15 mouse cellular contexts compared by ENCODE assay signal in genomic region chr7:128058576-128058975, GRCm38 (mm10). TPM values are rescaled to one million over a fixed set of nuclear protein-coding genes. Genes with fewer than 3 reads are reported as not detected.
DNase-seq lines count a peak whose midpoint lies in the region; ATAC-seq and TF ChIP-seq lines count a peak whose summit lies in the region.
"Had no signal": no experiment of that assay in that cellular context is flagged by ENCODE, and none has a peak within 500 bp of the region (broad histone marks: within the 10 kb centered on the region; RNA-seq: fewer than 3 reads in every experiment).

No protein-coding gene starts in this region.

- no peak for DNase-seq in limb, embryonic 10.5 days (ENCODE audit: low spot score)
- peak; percentile 76 to 83 for DNase-seq in thymus, postnatal 10 days (ENCODE audit: low spot score in 2 of 2)
- no peak for DNase-seq in kidney, postnatal 14 days
- DNase-seq: adrenal gland, adult 2 months; cerebellum, postnatal 14 days had no signal

- TF ChIP-seq CTCF in bone marrow, adult 2 months (IDR thresholded peaks at IDR 0.05; ENCODE audit: control insufficient read depth, insufficient read depth, low read length): no peak

- no peaks in the 10 kb centered on the region for H3K9me3 ChIP-seq in limb, embryonic 15.5 days
- H3K9me3 ChIP-seq in limb, embryonic 10.5 days (replicated peaks): no peaks in the 10 kb centered on the region
- no peaks in the 10 kb centered on the region for H3K9me3 ChIP-seq in kidney, embryonic 16.5 days (ENCODE audit: low read length)
- H3K9me3 ChIP-seq: embryonic facial prominence, embryonic 15.5 days; forebrain, embryonic 15.5 days had no signal

- H3K79me2 ChIP-seq in macrophage (ENCODE audit: inconsistent target): no peaks in the 10 kb centered on the region

- ATAC-seq in limb, embryonic 15.5 days (ENCODE audit: insufficient number of reproducible peaks, low FRiP score, low TSS enrichment, low read depth): 0 out of 2 replicates have a peak, but pooled peaks have one; percentile 14
- ATAC-seq in kidney, embryonic 16.5 days (ENCODE audit: low FRiP score, low TSS enrichment): no peak
- ATAC-seq: forebrain, embryonic 15.5 days; Patski had no signal

- no peaks in the 10 kb centered on the region for H3K4me1 ChIP-seq in limb, embryonic 15.5 days
- H3K4me1 ChIP-seq in limb, embryonic 10.5 days: 0 out of 2 replicates have a peak, but pooled peaks cover 2% of the 10 kb centered on the region
- peaks cover 8% of the 10 kb centered on the region for H3K4me1 ChIP-seq in bone marrow, adult 2 months (ENCODE audit: control insufficient read depth, insufficient read depth, low read length)
- no peaks in the 10 kb centered on the region for H3K4me1 ChIP-seq in kidney, embryonic 16.5 days (ENCODE audit: insufficient read depth, low read length)
- H3K4me1 ChIP-seq: embryonic facial prominence, embryonic 15.5 days; forebrain, embryonic 15.5 days had no signal

- no peaks in the 10 kb centered on the region for H3K36me3 ChIP-seq in limb, embryonic 15.5 days
- no peaks in the 10 kb centered on the region for H3K36me3 ChIP-seq in limb, embryonic 10.5 days
- H3K36me3 ChIP-seq in macrophage (ENCODE audit: inconsistent target): no peaks in the 10 kb centered on the region
- H3K36me3 ChIP-seq in kidney, embryonic 16.5 days (ENCODE audit: insufficient read depth, low read length): no peaks in the 10 kb centered on the region
- H3K36me3 ChIP-seq: embryonic facial prominence, embryonic 15.5 days; forebrain, embryonic 15.5 days had no signal

- TF ChIP-seq POLR2A in bone marrow, adult 2 months (IDR thresholded peaks at IDR 0.05; ENCODE audit: borderline replicate concordance, control insufficient read depth, low read depth, low read length): peak; percentile 49; the same call in 1 of the 2 replicates

- no peak overlapping the region for H3K27ac ChIP-seq in limb, embryonic 15.5 days
- no peak overlapping the region for H3K27ac ChIP-seq in limb, embryonic 10.5 days
- H3K27ac ChIP-seq in bone marrow, adult 2 months (ENCODE audit: control insufficient read depth, insufficient read depth, low read depth, low read length, poor library complexity): peak overlapping the region; percentile 87
- H3K27ac ChIP-seq in macrophage: peak overlapping the region; percentile 68
- H3K27ac ChIP-seq in kidney, embryonic 16.5 days (ENCODE audit: low read length): no peak overlapping the region
- H3K27ac ChIP-seq: embryonic facial prominence, embryonic 15.5 days; forebrain, embryonic 15.5 days; heart, adult 2 months had no signal

- H3K27me3 ChIP-seq in limb, embryonic 15.5 days: no peaks in the 10 kb centered on the region
- no peaks in the 10 kb centered on the region for H3K27me3 ChIP-seq in limb, embryonic 10.5 days (ENCODE audit: low read depth, poor library complexity, severe bottlenecking)
- H3K27me3 ChIP-seq in kidney, embryonic 16.5 days (ENCODE audit: insufficient read depth, low read length): no peaks in the 10 kb centered on the region
- H3K27me3 ChIP-seq: embryonic facial prominence, embryonic 15.5 days; forebrain, embryonic 15.5 days; Patski had no signal

- no peak overlapping the region for H3K4me2 ChIP-seq in limb, embryonic 15.5 days
- H3K4me2 ChIP-seq in kidney, embryonic 16.5 days (replicated peaks; ENCODE audit: low read depth, low read length): no peak overlapping the region
- H3K4me2 ChIP-seq: embryonic facial prominence, embryonic 15.5 days; forebrain, embryonic 15.5 days; liver, embryonic 11.5 days had no signal

- no peak overlapping the region for H3K9ac ChIP-seq in limb, embryonic 15.5 days
- H3K9ac ChIP-seq in kidney, embryonic 16.5 days (replicated peaks; ENCODE audit: low read length): no peak overlapping the region
- H3K9ac ChIP-seq: embryonic facial prominence, embryonic 15.5 days; forebrain, embryonic 15.5 days had no signal

- H3K4me3 ChIP-seq in limb, embryonic 15.5 days: no peak overlapping the region
- H3K4me3 ChIP-seq in limb, embryonic 10.5 days: no peak overlapping the region
- H3K4me3 ChIP-seq in bone marrow, adult 2 months (replicated peaks; ENCODE audit: control insufficient read depth, low read depth, low read length): no peak overlapping the region
- H3K4me3 ChIP-seq in macrophage (ENCODE audit: inconsistent target): no peak overlapping the region
- no peak overlapping the region for H3K4me3 ChIP-seq in kidney, embryonic 16.5 days (ENCODE audit: low read length)
- H3K4me3 ChIP-seq: embryonic facial prominence, embryonic 15.5 days; forebrain, embryonic 15.5 days; heart, adult 2 months had no signal

- WGBS in limb, embryonic 15.5 days: 69% methylated on average over 7 of the region's 7 CpGs
- WGBS in limb, embryonic 10.5 days: 74% methylated on average over 7 of the region's 7 CpGs
- 4% methylated on average over 7 of the region's 7 CpGs for WGBS in bone marrow, adult 2 months
- 3% methylated on average over 7 of the region's 7 CpGs for WGBS in macrophage (ENCODE audit: missing documents)
- 71% methylated on average over 7 of the region's 7 CpGs for WGBS in kidney, embryonic 16.5 days

RNA-seq across cellular contexts. Expression of gene Itgam, which starts 3.9 kb away (rescaled TPM):
- 2.1 and 2.3 TPM in 2 replicates for polyA plus RNA-seq in limb, embryonic 15.5 days (2015; fragmentation: Nextera tagmentation; extraction: Ambion mirVana)
- 0.28 and 0.40 TPM in 2 replicates for polyA plus RNA-seq in limb, embryonic 10.5 days (2016; fragmentation: Nextera tagmentation; extraction: Ambion mirVana)
- 15.4 and 60.8 TPM in 2 replicates for polyA plus RNA-seq in bone marrow, adult 2 months (2011; ENCODE audit: insufficient read depth, insufficient read length, low replicate concordance, missing spikeins)
- 100 to 1,000 TPM in 9 of 26 experiments, 10 to 100 TPM in 17; 12.4 to 206 (median 88.6) TPM for total RNA-seq in macrophage (2018; cell fraction: chromatin; rRNA removed)
- total RNA-seq in macrophage (2018; cell fraction: cytosol; rRNA removed): 100 to 1,000 TPM in 13 of 26 experiments, 10 to 100 TPM in 13; 60.7 to 159 (median 99.7) TPM
- total RNA-seq in macrophage (2018; cell fraction: nucleus; rRNA removed): 100 to 1,000 TPM in 25 of 26 experiments, 10 to 100 TPM in 1; 39.2 to 519 (median 212) TPM
- 101 to 216 TPM (median 128 TPM) in 3 replicates for polyA plus RNA-seq in macrophage (2018)
- 0.80 and 1.0 TPM in 2 replicates for polyA plus RNA-seq in kidney, embryonic 16.5 days (2015; fragmentation: Nextera tagmentation; extraction: Ambion mirVana)
- polyA plus RNA-seq: Patski had no signal

RNA-seq across cellular contexts. Expression of gene Gm49368, which starts 3.9 kb away (rescaled TPM):
- polyA plus RNA-seq in limb, embryonic 15.5 days (2015; fragmentation: Nextera tagmentation; extraction: Ambion mirVana): not detected in 2 replicates
- polyA plus RNA-seq in limb, embryonic 10.5 days (2016; fragmentation: Nextera tagmentation; extraction: Ambion mirVana): not detected in 2 replicates
- 8.2 and 16.7 TPM in 2 replicates for polyA plus RNA-seq in bone marrow, adult 2 months (2011; ENCODE audit: insufficient read depth, insufficient read length, low replicate concordance, missing spikeins)
- 1 to 10 TPM in 14 of 26 experiments, under 1 TPM in 6, not detected in 6; 0.18 to 5.5 (median 1.8) TPM for total RNA-seq in macrophage (2018; cell fraction: chromatin; rRNA removed)
- 1 to 10 TPM in 22 of 26 experiments, under 1 TPM in 4; 0.33 to 4.3 (median 1.5) TPM for total RNA-seq in macrophage (2018; cell fraction: cytosol; rRNA removed)
- total RNA-seq in macrophage (2018; cell fraction: nucleus; rRNA removed): 1 to 10 TPM in 20 of 26 experiments, under 1 TPM in 2, not detected in 4; 0.15 to 8.6 (median 4.3) TPM
- polyA plus RNA-seq in macrophage (2018): 1.0 to 2.2 TPM (median 1.6 TPM) in 3 replicates
- polyA plus RNA-seq in kidney, embryonic 16.5 days (2015; fragmentation: Nextera tagmentation; extraction: Ambion mirVana): not detected in 2 replicates
- total RNA-seq: adrenal gland, adult 2 months; heart, postnatal 25 days had no signal
- polyA plus RNA-seq: adrenal gland, adult 2 months; embryonic facial prominence, embryonic 15.5 days; forebrain, embryonic 15.5 days; heart, adult 2 months; liver, embryonic 11.5 days; Patski had no signal

RNA-seq across cellular contexts. Expression of gene Trim72, which starts 54.8 kb away (rescaled TPM):
- polyA plus RNA-seq in limb, embryonic 15.5 days (2015; fragmentation: Nextera tagmentation; extraction: Ambion mirVana): 3.1 and 8.4 TPM in 2 replicates
- polyA plus RNA-seq in limb, embryonic 10.5 days (2016; fragmentation: Nextera tagmentation; extraction: Ambion mirVana): not detected in 2 replicates
- polyA plus RNA-seq in bone marrow, adult 2 months (2011; ENCODE audit: insufficient read depth, insufficient read length, low replicate concordance, missing spikeins): 0.45 and 1.1 TPM in 2 replicates
- total RNA-seq in macrophage (2018; cell fraction: chromatin; rRNA removed): under 1 TPM in 10 of 26 experiments, not detected in 16; 0.29 to 0.79 (median 0.52) TPM
- not detected for total RNA-seq in macrophage (2018; cell fraction: cytosol; rRNA removed)
- 1 to 10 TPM in 2 of 26 experiments, under 1 TPM in 6, not detected in 18; 0.29 to 3.8 (median 0.40) TPM for total RNA-seq in macrophage (2018; cell fraction: nucleus; rRNA removed)
- polyA plus RNA-seq in macrophage (2018): not detected in 3 replicates
- 0.16 and 0.23 TPM in 2 replicates for polyA plus RNA-seq in kidney, embryonic 16.5 days (2015; fragmentation: Nextera tagmentation; extraction: Ambion mirVana)
- polyA plus RNA-seq: forebrain, embryonic 15.5 days; liver, embryonic 11.5 days had no signal

Comparison
In these comparisons a context has a peak if more than half of its experiments do, and no peak if none do; other contexts are left out.
1. H3K27ac ChIP-seq: peak in bone marrow, adult 2 months (single experiment) and macrophage (single experiment); none in limb, embryonic 15.5 days (single experiment), limb, embryonic 10.5 days (single experiment) and kidney, embryonic 16.5 days (single experiment).
2. DNase-seq: peak in thymus, postnatal 10 days (2 of 2); none in limb, embryonic 10.5 days (single experiment) and kidney, postnatal 14 days (single experiment).